Mouse (Mus musculus): ENCODE results near the gene Fam173a. TPM values are rescaled to one million over a fixed set of nuclear protein-coding genes. Genes with fewer than 3 reads are reported as not detected.

The Fam173a gene
- 100 to 1,000 TPM; 231 to 239 TPM for polyA plus RNA-seq (2017; shearing (Covaris generic))

DNA sequence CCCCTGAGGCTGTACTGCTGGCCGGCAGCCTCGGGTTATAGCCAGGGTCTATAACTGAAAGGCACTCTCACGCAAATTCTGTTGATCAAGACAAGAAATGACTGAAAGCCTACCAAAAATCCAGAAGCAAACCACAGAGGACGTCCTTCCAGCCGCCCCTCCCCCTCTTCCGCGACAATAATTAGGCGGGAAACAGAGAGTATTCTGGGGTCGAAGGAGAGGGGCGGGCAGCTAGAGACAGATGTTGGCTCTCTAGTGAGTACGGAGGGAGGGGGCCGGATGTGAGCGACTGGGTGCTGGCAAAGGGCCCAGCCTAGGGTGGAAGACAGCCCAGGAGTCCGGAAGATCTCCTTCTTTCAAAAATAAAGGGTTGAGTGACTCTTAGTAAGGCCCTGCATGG, at the start of gene Fam173a:
TSS of gene Fam173a (minus strand) at position 287 of the 400 bp plus-strand sequence.

GRCm38 (mm10) chr17:25841117-25841880, 48.6 kb upstream of the Fam173a start, which contains the start of gene Gm20683:
TSS of gene Gm20683 (minus strand) at chr17:25841763.

GRCm38 (mm10) chr17:25837076-25837410, 44.3 kb upstream of the Fam173a start, which contains the start of gene Rhbdl1:
TSS of gene Rhbdl1 (minus strand) at chr17:25837295.

DNA sequence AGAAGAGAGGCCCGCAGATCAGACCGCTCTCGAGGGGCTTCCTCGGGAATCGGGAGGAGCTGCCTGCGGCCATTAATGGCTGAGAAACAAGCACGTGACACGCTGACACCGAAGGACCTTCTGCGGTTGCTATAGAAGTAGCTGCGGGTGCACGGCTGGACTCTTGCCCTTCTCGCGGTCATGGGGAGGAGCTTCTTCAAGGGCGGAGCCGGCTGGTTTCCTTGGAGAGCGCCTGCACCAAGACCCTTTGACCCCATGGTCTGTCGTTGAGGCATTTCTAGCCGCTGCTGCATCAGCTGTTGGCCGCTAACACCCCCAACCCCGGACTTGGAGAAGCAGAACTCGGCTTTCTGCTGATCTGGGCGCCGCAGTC, 40.6 kb upstream of the Fam173a start, which contains the start of gene Stub1:
TSS of gene Stub1 (minus strand) at position 114 of the 373 bp plus-strand sequence.

DNA sequence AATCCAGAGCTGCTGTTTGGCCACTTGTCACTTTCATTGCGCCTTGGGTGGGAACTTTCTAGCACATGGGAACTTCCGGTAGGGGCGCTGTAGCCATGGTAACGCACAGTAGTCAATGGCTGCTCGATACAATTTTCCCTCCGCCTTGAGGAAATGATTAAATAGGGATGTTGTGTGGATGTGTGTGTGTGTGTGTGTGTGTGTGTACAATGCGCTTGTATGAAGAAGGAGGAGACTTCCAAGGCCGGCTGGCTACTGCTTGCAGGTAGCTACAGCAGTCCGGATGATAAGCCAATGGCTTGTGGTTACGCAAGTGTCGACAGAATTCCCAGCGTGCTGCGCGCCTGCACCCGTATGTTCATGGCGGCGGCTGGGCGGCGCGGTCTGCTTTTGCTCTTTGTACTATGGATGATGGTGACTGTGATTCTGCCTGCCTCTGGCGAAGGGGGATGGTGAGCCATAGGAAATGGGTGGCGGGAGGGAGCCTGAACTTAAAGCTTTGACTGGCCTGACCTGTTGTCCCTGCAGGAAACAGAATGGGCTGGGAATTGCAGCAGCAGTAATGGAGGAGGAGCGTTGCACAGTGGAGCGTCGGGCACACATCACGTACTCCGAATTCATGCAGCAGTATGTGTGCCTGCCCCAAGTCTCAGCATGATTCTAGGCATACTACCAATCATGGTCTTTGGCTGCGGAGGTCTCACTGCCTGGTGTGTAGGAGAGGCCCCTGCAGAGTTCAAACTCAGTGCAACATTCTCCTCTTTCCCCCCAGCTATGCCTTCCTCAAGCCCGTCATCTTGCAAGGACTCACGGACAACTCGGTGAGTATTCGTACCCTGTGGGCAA, 36.2 kb upstream of the Fam173a start, which contains the start of gene Jmjd8:
TSS of gene Jmjd8 (plus strand) at position 156 of the 846 bp plus-strand sequence.

DNA sequence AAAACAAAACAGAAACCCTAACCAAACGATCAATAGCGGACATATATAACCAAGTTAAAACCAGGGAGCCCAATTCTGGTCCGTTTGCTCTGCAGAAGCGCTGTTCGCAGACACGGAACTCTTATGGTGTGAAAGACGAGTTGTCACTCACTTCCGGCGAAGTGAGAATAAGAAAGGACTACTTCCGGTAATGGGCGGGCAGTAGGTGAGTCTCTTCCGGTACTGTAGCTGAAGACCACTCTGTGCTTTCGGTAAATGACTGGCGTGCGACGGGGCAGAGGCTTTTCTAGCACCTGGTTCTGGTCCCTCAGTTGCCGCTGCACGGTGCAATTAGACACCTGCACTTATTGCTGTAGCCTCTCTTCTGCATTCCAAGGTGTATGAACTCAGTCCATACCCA, 30.8 kb upstream of the Fam173a start, which contains the start of gene Wdr24:
TSS of gene Wdr24 (plus strand) at position 176 of the 400 bp plus-strand sequence.

DNA sequence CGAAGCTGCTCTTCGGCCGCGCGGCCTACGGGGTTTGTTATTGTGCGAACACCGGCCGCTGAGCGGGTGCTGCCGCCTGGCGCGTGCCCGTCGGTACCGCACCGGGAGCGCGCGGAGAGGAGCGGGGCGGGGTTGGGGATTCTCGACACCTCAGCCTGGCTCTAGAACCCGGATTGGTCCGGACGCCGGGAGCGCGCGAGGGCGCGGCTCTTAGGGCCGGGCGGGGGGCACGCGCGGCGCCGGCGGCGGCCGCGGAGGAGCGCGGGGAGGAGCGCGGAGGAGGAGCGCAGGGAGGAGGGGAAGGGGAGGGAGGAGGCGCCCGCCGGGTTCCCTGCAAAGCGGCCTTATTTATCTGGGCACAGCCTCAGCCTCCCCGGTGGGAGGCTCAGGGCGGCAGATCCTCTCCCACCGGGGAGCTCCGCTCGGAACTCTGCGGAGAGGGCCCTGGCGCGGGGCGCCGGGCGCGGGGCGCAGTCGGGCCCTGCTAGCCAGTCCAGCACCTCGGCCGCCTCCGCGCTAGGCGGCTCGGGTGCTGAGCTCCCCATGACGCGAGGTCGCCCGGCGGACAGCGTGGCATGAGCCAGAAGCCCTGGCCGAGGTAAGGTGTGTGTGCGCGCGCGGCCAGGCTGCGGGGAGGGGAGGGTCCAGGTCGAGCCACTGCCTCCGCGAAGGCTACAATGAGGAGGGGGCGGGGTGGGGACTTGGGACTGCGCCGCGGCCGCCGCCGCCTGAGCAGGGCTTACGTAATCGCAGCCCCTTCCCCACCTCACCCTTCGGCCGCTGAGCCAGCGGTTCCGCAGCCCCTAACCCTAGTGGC, 16.3 kb upstream of the Fam173a start, which contains the start of gene Fbxl16:
TSS of gene Fbxl16 (plus strand) at position 297 of the 817 bp plus-strand sequence.

DNA sequence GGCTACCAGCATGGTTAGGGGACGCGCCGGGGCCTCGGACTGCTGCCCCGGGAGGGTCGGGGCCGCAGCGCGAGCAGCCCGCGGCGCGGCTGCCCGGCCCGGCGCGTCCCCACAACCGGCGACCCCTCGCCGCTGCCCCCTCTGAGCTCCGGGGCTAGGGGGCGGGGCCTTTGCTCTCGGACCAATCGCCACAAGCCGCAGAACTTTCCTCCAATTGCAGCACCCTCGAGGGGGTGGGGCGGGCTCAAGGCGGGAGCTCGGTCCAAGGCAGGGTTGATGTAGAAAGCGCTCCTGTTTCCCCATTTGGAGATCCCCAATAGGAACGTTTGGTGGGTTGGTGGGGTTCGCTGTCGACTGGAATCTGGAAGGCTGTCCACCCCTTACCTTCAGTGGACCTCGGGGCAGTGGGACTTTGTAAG, 4.3 kb upstream of the Fam173a start, which contains the start of gene Metrn:
TSS of gene Metrn (minus strand) at position 186 of the 419 bp plus-strand sequence.

DNA sequence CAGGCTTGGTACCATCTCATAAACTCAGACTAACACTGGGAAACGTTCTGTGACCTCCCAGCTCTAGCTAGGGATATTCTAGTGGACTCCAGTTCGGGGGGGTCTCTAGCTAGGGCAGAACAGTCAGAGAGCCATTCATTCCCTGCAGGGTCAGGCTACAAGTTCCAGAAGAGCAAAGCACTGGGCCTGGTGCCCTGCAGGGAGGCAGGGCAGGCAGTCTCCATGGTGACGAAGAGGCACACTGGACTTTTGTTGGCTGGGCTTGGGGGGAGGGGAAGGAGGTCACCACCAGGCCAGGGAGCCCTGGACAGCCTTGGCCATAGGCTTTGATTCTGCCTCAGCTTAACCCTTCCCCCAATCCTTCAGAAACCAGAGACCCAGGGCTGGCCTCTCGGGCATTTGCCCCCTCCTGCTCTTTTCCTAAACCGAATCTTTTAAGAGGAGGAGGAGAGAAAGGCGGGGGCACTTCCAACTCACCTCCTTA, 3.0 kb upstream of the Fam173a start, which contains the start of gene AC134908.4:
TSS of gene AC134908.4 (minus strand) at position 51 of the 484 bp plus-strand sequence.

DNA sequence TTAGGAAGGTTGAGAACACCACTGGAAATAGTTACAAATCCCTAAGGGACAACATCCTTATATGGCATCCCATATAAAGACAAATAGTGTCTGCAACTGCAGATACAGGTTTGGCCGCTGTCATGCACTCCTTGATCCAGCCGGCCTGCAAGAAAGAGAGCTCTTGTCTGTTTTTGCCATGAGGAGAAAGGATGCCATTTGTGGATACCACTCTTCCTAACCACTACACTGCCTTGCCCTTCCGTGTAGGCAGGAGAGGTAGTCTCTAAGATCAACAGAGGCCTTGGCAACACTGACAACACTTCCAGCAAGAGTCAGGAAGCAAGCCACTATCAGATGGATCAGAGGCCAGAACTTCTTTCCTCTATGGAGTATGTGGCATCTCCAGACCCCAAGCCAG, 6.4 kb downstream of the Fam173a start, which contains the start of gene Ccdc78:
TSS of gene Ccdc78 (plus strand) at position 301 of the 400 bp plus-strand sequence.

GRCm38 (mm10) chr17:25785281-25785745, 7.4 kb downstream of the Fam173a start, which contains the start of gene Haghl:
TSS of gene Haghl (minus strand) at chr17:25785673.

GRCm38 (mm10) chr17:25773549-25774120, 19.1 kb downstream of the Fam173a start, which contains the start of gene Narfl:
TSS of gene Narfl (plus strand) at chr17:25773776.

GRCm38 (mm10) chr17:25754241-25754640, 38.5 kb downstream of the Fam173a start, which contains the start of gene Msln:
TSS of gene Msln (minus strand) at chr17:25754378.

Other genes starting within 250 kb of the Fam173a start
- 1 to 10 TPM in 1 of 2 experiments, not detected in 1; 1.3 TPM for gene Sox8, start 222.2 kb downstream of the Fam173a start, polyA plus RNA-seq (2017; shearing (Covaris generic))
- 10 to 100 TPM; 23.7 to 34.3 TPM for gene Lmf1, start 213.8 kb downstream of the Fam173a start, polyA plus RNA-seq (2017; shearing (Covaris generic))
- not detected for gene Gng13, start 75.7 kb downstream of the Fam173a start, polyA plus RNA-seq (2017; shearing (Covaris generic))
- 10 to 100 TPM in 1 of 2 experiments, 1 to 10 TPM in 1; 3.8 to 12.3 TPM for gene Chtf18, start 65.5 kb downstream of the Fam173a start, polyA plus RNA-seq (2017; shearing (Covaris generic))
- 10 to 100 TPM; 13.9 to 16.7 TPM for gene Rpusd1, start 65.2 kb downstream of the Fam173a start, polyA plus RNA-seq (2017; shearing (Covaris generic))
- under 1 TPM in 1 of 2 experiments, not detected in 1; 0.73 TPM for gene Mslnl, start 56.9 kb downstream of the Fam173a start, polyA plus RNA-seq (2017; shearing (Covaris generic))
- gene Msln, start 38.5 kb downstream of the Fam173a start, polyA plus RNA-seq (2017; shearing (Covaris generic)), result under 1 TPM in 1 of 2 experiments, not detected in 1; 0.98 TPM
- 10 to 100 TPM; 27.7 to 32.5 TPM for gene Narfl, start 19.1 kb downstream of the Fam173a start, polyA plus RNA-seq (2017; shearing (Covaris generic))
- gene Haghl, start 7.2 kb downstream of the Fam173a start, polyA plus RNA-seq (2017; shearing (Covaris generic)), result 10 to 100 TPM; 34.3 to 47.7 TPM
- 1 to 10 TPM in 1 of 2 experiments, under 1 TPM in 1; 0.89 to 1.4 TPM for gene Ccdc78, start 6.3 kb downstream of the Fam173a start, polyA plus RNA-seq (2017; shearing (Covaris generic))
- 1 to 10 TPM in 1 of 2 experiments, not detected in 1; 1.1 TPM for gene AC134908.4, start 2.8 kb upstream of the Fam173a start, polyA plus RNA-seq (2017; shearing (Covaris generic))
- gene Metrn, start 4.2 kb upstream of the Fam173a start, polyA plus RNA-seq (2017; shearing (Covaris generic)), result 10 to 100 TPM; 34.1 to 40.4 TPM
- under 1 TPM; 0.16 to 0.60 TPM for gene Fbxl16, start 16.2 kb upstream of the Fam173a start, polyA plus RNA-seq (2017; shearing (Covaris generic))
- 10 to 100 TPM; 31.4 to 36.3 TPM for gene Wdr24, start 30.7 kb upstream of the Fam173a start, polyA plus RNA-seq (2017; shearing (Covaris generic))
- gene Jmjd8, start 36.0 kb upstream of the Fam173a start, polyA plus RNA-seq (2017; shearing (Covaris generic)), result 10 to 100 TPM; 32.9 to 33.5 TPM
- gene Stub1, start 40.5 kb upstream of the Fam173a start, polyA plus RNA-seq (2017; shearing (Covaris generic)), result 100 to 1,000 TPM; 170 to 205 TPM
- gene Rhbdl1, start 44.4 kb upstream of the Fam173a start, polyA plus RNA-seq (2017; shearing (Covaris generic)), result 1 to 10 TPM; 1.6 to 1.7 TPM
- gene Gm20683, start 48.9 kb upstream of the Fam173a start, polyA plus RNA-seq (2017; shearing (Covaris generic)), result 1 to 10 TPM; 1.4 to 2.6 TPM
- gene Rhot2, start 52.0 kb upstream of the Fam173a start, polyA plus RNA-seq (2017; shearing (Covaris generic)), result 10 to 100 TPM; 42.2 to 46.5 TPM
- 10 to 100 TPM in 1 of 2 experiments, 1 to 10 TPM in 1; 9.2 to 16.3 TPM for gene Wdr90, start 68.6 kb upstream of the Fam173a start, polyA plus RNA-seq (2017; shearing (Covaris generic))
- gene Mcrip2, start 75.9 kb upstream of the Fam173a start, polyA plus RNA-seq (2017; shearing (Covaris generic)), result 1 to 10 TPM; 1.1 to 5.7 TPM
- gene Mettl26, start 82.2 kb upstream of the Fam173a start, polyA plus RNA-seq (2017; shearing (Covaris generic)), result 10 to 100 TPM; 80.3 to 84.0 TPM
- gene Wfikkn1, start 88.0 kb upstream of the Fam173a start, polyA plus RNA-seq (2017; shearing (Covaris generic)), result 1 to 10 TPM; 1.4 to 2.0 TPM
- 10 to 100 TPM; 30.1 to 34.5 TPM for gene Rab40c, start 126.8 kb upstream of the Fam173a start, polyA plus RNA-seq (2017; shearing (Covaris generic))
- gene Pigq, start 152.0 kb upstream of the Fam173a start, polyA plus RNA-seq (2017; shearing (Covaris generic)), result 10 to 100 TPM; 50.7 to 66.9 TPM
- gene Nhlrc4, start 152.1 kb upstream of the Fam173a start, polyA plus RNA-seq (2017; shearing (Covaris generic)), result not detected
- not detected for gene A930017K11Rik, start 159.7 kb upstream of the Fam173a start, polyA plus RNA-seq (2017; shearing (Covaris generic))
- 10 to 100 TPM; 26.6 to 29.0 TPM for gene Capn15, start 192.9 kb upstream of the Fam173a start, polyA plus RNA-seq (2017; shearing (Covaris generic))